Mouse (Mus musculus) G1E (cell line): ENCODE data around the gene Snx30.

Source experiments
- CTCF ChIP-seq: IDR thresholded peaks from 2 replicates; pipeline ENCODE4 v1.5.1; 2012; ENCODE audit warnings: low read depth, low read length, inconsistent platforms, mixed read lengths
- GATA1 ChIP-seq: IDR thresholded peaks from 2 replicates; pipeline ENCODE4 v1.6.1; 2012; ENCODE audit warnings: borderline replicate concordance, low read length, inconsistent platforms, mixed read lengths
- TAL1 ChIP-seq: conservative IDR thresholded peaks from 2 replicates; pipeline ENCODE4 v1.6.1; 2012; ENCODE audit warnings: low read depth, low read length, inconsistent platforms, mixed read lengths

DNA sequence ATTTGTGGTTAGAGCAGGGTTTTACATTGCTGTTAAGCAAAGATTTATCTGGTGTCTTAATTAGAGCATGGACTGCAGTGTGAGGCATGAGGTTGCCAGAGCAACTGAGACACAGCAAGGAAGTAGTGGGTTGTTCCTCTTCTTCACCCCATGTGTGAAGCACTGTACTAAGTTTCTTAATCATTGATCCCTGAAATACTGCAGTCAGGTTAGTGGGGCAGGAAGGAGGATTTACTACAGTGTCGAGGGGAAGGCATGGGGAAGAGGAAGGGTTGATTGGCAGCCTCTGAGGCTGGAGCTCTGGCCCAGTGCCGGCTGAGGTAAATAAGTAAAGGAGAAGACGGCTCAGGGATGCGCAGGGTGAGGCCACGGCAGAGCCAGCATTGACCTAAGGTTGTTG is 82.4 kb downstream of the Snx30 start:
- no peak for TF ChIP-seq CTCF
- no peak for TF ChIP-seq TAL1
- TF ChIP-seq GATA1 = no peak
